Mouse (Mus musculus) kidney, embryonic 16.5 days (tissue): Measurements from ENCODE around the gene Ptch2. TPM values are rescaled to one million over a fixed set of nuclear protein-coding genes. Genes with fewer than 3 reads are reported as not detected.

Experiments used
- ATAC-seq: fragments of 200-750 bp; cut with Nextera tagmentation; 2 replicates; pipeline ENCODE4 v1.8.0; 2017; ENCODE audit warnings: moderate TSS enrichment; ENCODE audit not compliant: low FRiP score, low TSS enrichment
- H3K27ac ChIP-seq: fragments of 300-500 bp; sonication (generic); 2 replicates; pipeline ENCODE4 v1.5.1; 2014; ENCODE audit warnings: low read length
- H3K27me3 ChIP-seq: fragments of 300-500 bp; sonication (generic); 2 replicates; pipeline ENCODE4 v1.6.1; 2014; ENCODE audit warnings: low read length, control low read depth, mixed read lengths; ENCODE audit not compliant: insufficient read depth
- H3K36me3 ChIP-seq: fragments of 300-500 bp; sonication (generic); 2 replicates; pipeline ENCODE4 v1.6.1; 2014; ENCODE audit warnings: low read length, control low read depth, mixed read lengths; ENCODE audit not compliant: insufficient read depth
- H3K4me1 ChIP-seq: fragments of 300-500 bp; sonication (generic); 2 replicates; pipeline ENCODE4 v1.6.1; 2014; ENCODE audit warnings: low read length, control low read depth, mixed read lengths; ENCODE audit not compliant: insufficient read depth
- H3K4me2 ChIP-seq: fragments of 300-500 bp; sonication (generic); replicated peaks from 2 replicates; pipeline ENCODE4 v1.6.1; 2014; ENCODE audit warnings: low read depth, low read length
- H3K4me3 ChIP-seq: fragments of 300-500 bp; sonication (generic); 2 replicates; pipeline ENCODE4 v1.5.1; 2014; ENCODE audit warnings: mild to moderate bottlenecking, low read length
- H3K9ac ChIP-seq: fragments of 300-500 bp; sonication (generic); replicated peaks from 2 replicates; pipeline ENCODE4 v1.6.1; 2014; ENCODE audit warnings: low read length
- H3K9me3 ChIP-seq: fragments of 300-500 bp; sonication (generic); 2 replicates; pipeline ENCODE4 v1.6.1; 2016; ENCODE audit warnings: low read length, control low read depth
- WGBS: fragments of 180-500 bp; shearing (Covaris S2); extraction: QIAGEN DNeasy Blood & Tissue Kit; methylation state at CpG from one replicate; pipeline ENCODE4 v1.1.7; 2014; 5-methylcytosine and 5-hydroxymethylcytosine counted together
- polyA plus RNA-seq: library from polyadenylated mRNA; unstranded; fragments of >200 nt; fragmentation: Nextera tagmentation; extraction: Ambion mirVana; gene quantifications from 2 replicates; pipeline ENCODE4 v1.2.1, GENCODE M21; 2015

The Ptch2 gene
- polyA plus RNA-seq, 1 experiment from 2014 or later: 8.8 TPM

DNA sequence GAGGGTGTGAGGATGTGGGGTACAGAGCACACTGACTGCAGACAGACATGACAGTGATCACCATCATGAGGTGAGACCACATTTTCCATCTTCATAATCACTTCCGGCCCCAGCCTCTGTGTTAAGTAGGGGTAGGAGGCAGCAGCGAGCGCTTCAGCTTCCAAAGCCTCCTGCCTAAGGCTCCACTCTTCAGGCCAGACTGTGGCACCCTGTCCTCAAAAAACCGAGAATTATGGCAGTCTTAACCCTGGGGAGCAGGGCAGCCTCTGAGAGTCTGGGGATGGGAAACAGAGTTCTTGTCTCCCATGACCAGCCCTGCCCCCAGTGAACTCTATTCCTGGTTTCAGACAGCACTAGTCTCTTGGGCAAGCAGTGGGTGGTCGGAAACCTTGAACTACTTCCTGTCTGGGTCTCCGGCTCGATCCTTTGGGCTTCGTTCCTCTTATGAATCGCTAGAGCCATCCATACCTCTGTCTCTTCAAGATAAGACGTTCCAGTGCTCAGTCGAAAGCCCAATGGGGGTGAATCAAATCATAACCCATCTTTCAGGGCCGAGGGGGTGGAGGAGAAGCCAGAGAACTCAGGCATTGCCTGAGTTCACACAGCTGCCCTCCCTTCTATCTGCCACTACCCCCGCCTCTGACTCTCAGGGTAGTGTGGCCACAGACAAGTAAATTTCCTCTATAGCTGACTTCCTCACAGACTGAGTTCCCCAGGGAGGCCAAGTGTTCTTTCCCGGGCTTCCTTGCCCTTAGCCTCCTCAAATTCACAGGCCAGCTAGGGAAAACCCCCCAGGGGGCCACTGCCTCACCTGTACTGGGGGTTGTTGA is 28.9 kb downstream of the Ptch2 start:
- Histone ChIP-seq H3K36me3 (peaks cover 9% of the 10 kb centered on the region; the same call in 1 of the 2 replicates), H3K9ac (peak overlapping the region; percentile 23), H3K4me2 (peak overlapping the region; percentile 1; the same call in 1 of the 2 replicates), H3K27ac (peak overlapping the region; percentile 93), H3K4me1 (peaks cover 31% of the 10 kb centered on the region), H3K4me3 (no peak overlapping the region), H3K9me3 (no peaks in the 10 kb centered on the region), H3K27me3 (no peaks in the 10 kb centered on the region)
- WGBS: 45% methylated on average over 14 of the region's 14 CpGs
- no peak for ATAC-seq

DNA sequence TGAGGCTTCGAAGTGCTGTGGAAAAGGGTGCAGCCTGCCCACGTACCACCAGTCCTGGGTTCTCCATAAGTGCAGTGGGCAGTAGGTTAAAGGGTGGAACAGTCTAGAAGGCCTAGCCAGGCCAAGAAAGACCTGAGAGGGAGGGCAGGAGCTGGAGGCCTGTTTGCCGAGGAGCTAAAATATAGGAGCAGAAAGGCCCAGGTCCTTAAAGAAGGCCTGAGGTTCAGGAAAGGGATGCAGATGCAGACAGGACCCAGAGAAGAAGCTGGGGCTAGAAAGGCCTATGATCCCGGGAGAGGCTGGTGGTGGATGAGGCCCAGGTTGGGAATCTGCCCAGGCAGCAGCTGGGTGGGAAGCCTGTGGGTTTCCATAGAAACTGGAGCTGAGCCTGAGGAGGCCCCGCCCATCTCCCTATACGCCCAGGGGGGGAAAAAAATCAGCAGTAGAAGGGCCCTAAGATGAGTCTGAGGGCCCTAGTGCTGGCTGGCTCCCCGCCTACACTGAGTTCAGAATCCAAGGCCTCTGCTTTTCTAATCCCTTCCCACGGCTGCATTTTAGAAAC is 29.6 kb downstream of the Ptch2 start, which contains the start of gene Btbd19:
Gene Btbd19, minus strand, starts transcription at position 378 of the 562 bp plus-strand sequence.
- peak within 1 kb of the TSS; percentile 8 for H3K4me2 ChIP-seq
- H3K4me3 ChIP-seq: no peak within 1 kb of the TSS
- peak within 1 kb of the TSS; percentile 23 for H3K9ac ChIP-seq
- peaks cover 28% of the 10 kb centered on the region for H3K4me1 ChIP-seq
- no peaks in the 10 kb centered on the region for H3K27me3 ChIP-seq
- ATAC-seq: peak; percentile 24; the same call in 1 of the 2 replicates
- H3K27ac ChIP-seq: peak within 1 kb of the TSS; percentile 93
- H3K9me3 ChIP-seq: no peaks in the 10 kb centered on the region
- H3K36me3 ChIP-seq: peaks cover 9% of the 10 kb centered on the region; the same call in 1 of the 2 replicates
- WGBS: 28% methylated on average over 8 of the region's 8 CpGs

DNA sequence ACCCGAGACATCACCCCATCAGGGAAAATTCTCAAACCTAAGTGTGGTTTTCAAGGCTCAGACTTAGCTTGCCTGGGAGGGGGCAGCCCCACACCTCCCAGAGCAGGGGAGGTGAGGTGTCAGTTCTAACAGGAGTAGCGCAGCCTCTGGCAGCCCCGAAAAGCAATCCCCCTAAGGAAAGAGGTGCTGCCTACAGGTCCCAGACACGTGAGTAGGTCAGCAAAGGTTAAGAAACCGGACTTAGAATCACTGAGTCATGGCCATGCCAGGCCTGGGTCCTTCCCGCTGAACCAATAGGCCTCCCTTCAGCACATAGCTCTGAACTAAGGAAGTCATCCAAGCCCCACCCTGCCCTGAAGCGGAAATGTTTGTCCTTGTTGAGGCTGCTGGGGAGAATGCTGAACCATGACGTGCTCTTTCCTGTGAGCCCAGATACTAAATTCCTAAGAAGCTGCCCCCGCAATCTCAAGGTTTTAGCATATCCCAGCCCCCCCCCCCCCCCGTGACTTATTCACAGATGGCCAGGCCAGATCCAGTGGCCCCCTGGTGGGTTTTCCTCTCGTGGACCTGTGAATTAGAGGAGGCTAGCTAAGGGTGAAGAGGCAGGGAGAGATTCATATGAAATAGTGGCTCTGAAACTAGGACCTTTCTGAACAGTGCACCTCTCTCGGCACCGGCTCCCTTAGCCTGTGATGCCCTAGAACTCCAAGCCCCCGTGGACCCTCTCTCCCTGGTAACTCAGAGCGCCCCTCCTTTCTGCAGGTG is 30.2 kb downstream of the Ptch2 start:
- Histone ChIP-seq H3K9me3 (no peaks in the 10 kb centered on the region), H3K4me1 (peaks cover 28% of the 10 kb centered on the region), H3K36me3 (peaks cover 9% of the 10 kb centered on the region; the same call in 1 of the 2 replicates), H3K9ac (peak overlapping the region; percentile 23), H3K27ac (peak overlapping the region; percentile 93), H3K4me3 (no peak overlapping the region), H3K4me2 (peak overlapping the region; percentile 8), H3K27me3 (no peaks in the 10 kb centered on the region)
- peak; percentile 82 for ATAC-seq
- 31% methylated on average over 15 of the region's 15 CpGs for WGBS

DNA sequence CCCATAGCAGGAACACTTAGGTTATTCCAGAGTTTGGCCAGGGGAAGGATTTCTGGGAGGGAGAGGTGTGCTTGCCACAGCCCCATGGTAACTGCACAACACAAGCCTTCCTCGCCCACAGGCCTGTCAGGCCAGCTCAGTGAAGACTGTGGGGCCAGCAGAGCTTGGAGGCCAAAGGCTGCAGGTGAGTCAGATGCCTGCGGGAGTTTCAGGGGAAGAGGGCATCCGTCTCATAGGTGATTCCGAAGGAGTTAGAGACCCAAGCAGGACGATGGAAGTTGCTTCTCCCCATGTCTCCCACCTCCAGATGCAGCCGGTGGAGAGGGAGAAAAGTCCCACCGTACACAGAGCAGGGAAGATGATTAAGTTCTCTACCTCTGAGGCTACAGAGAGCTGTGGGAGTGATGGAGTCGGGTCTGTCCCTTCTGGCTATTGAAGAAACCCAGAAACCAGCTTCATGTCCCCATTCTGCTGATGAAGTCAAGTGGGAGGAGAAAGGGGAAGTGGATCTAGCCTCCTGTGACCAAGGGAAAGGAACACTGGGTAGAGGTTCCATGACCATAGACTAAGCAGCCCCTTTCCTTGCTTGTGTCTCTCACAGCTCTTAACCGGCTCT is 30.9 kb downstream of the Ptch2 start, which contains the start of gene Tctex1d4:
Gene Tctex1d4, plus strand, starts transcription at position 120 of the 616 bp plus-strand sequence.
- Histone ChIP-seq H3K27ac (peak within 1 kb of the TSS; percentile 93), H3K36me3 (peaks cover 9% of the 10 kb centered on the region; the same call in 1 of the 2 replicates), H3K9ac (peak within 1 kb of the TSS; percentile 23), H3K4me1 (peaks cover 25% of the 10 kb centered on the region), H3K27me3 (0 out of 2 replicates have a peak, but pooled peaks cover under 1% of the 10 kb centered on the region), H3K4me3 (no peak within 1 kb of the TSS), H3K4me2 (peak within 1 kb of the TSS; percentile 8), H3K9me3 (no peaks in the 10 kb centered on the region)
- WGBS: 75% methylated on average over 9 of the region's 9 CpGs
- no peak for ATAC-seq

DNA sequence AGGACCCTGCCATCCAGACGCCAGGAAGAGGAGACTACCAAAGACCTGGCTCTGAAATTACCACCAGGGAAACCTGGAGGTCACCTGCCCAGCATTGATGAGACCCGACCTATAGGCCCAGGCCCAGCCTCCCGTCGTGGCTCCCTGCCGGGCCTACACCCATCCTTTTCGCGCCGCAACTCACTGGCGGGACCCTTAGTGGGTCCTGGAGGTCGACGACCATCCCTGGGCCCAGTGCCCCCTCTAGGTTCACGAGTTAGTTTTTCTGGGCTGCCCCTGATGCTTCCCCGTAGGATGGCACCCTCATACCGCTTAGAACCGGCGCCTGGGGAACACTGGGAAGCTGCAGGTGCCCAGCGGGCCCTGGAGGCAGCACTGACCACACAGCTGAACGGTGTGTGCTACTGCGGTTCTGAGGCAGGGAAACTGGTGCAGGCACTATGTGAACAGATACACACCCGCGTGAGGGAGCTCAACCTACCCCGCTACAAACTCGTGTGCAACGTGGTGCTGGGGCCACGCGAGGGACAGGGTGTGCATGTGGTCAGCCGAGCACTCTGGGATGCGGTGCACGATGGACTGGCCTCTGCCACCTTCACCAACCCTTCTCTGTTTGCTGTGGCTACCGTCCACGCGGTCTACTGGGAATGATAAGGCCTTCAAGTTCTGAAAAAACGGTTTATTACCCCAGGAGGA is 32.3 kb downstream of the Ptch2 start:
- no peak overlapping the region for H3K4me3 ChIP-seq
- H3K27me3 ChIP-seq: peaks cover 15% of the 10 kb centered on the region
- no peaks in the 10 kb centered on the region for H3K9me3 ChIP-seq
- peaks cover 9% of the 10 kb centered on the region; the same call in 1 of the 2 replicates for H3K36me3 ChIP-seq
- no peak overlapping the region for H3K9ac ChIP-seq
- H3K4me1 ChIP-seq: peaks cover 36% of the 10 kb centered on the region
- no peak overlapping the region for H3K27ac ChIP-seq
- ATAC-seq: no peak
- 90% methylated on average over 33 of the region's 33 CpGs for WGBS
- H3K4me2 ChIP-seq: no peak overlapping the region

DNA sequence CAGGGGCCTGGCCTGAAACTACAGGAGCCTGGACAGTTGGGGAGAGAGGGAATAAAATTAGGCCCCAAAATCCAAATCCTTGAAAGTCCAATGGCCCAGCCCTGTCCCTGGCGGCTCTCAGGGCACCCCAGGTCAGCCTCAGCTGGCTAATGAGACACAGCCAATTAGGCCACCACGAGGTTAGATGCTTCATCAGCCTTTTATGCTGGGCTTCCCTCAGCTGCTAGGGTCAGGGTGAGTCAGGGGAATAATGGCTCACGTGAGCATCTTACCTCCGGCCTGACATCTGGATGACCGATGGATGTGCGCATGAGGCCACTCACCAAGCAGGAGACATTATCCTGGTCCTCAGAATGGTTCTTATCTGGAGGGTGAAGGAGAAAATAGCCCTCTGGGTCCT is 34.9 kb downstream of the Ptch2 start:
- peaks cover 15% of the 10 kb centered on the region for H3K27me3 ChIP-seq
- H3K4me1 ChIP-seq: peaks cover 23% of the 10 kb centered on the region
- H3K36me3 ChIP-seq: peaks cover 9% of the 10 kb centered on the region; the same call in 1 of the 2 replicates
- H3K9ac ChIP-seq: no peak overlapping the region
- H3K27ac ChIP-seq: no peak overlapping the region
- H3K4me2 ChIP-seq: no peak overlapping the region
- no peak for ATAC-seq
- 78% methylated on average over 6 of the region's 6 CpGs for WGBS
- no peaks in the 10 kb centered on the region for H3K9me3 ChIP-seq
- H3K4me3 ChIP-seq: no peak overlapping the region

DNA sequence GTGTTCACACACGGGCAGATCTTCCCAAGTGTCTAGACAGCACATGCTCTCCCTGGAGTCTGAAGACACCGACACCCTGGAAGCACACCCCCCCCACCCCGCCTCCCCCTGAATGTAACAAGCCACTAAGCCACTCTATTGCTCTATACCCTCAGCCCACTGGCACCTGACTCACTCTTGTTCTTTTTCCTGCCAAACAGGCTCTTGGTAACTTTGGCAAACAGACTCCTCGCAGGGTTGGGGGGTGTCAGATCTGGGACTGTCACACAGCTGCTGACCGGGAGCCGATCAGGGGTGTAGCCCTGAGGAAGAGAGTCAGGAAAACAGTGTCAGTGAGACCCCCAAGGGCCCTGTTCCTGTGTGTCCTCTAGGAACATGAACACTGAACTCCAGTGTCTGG is 35.3 kb downstream of the Ptch2 start:
- H3K36me3 ChIP-seq: peaks cover 9% of the 10 kb centered on the region; the same call in 1 of the 2 replicates
- H3K9me3 ChIP-seq: no peaks in the 10 kb centered on the region
- H3K4me2 ChIP-seq: no peak overlapping the region
- peaks cover 15% of the 10 kb centered on the region for H3K27me3 ChIP-seq
- no peak overlapping the region for H3K27ac ChIP-seq
- H3K4me3 ChIP-seq: no peak overlapping the region
- no peak overlapping the region for H3K9ac ChIP-seq
- H3K4me1 ChIP-seq: peaks cover 19% of the 10 kb centered on the region
- 88% methylated on average over 6 of the region's 6 CpGs for WGBS
- ATAC-seq: no peak

DNA sequence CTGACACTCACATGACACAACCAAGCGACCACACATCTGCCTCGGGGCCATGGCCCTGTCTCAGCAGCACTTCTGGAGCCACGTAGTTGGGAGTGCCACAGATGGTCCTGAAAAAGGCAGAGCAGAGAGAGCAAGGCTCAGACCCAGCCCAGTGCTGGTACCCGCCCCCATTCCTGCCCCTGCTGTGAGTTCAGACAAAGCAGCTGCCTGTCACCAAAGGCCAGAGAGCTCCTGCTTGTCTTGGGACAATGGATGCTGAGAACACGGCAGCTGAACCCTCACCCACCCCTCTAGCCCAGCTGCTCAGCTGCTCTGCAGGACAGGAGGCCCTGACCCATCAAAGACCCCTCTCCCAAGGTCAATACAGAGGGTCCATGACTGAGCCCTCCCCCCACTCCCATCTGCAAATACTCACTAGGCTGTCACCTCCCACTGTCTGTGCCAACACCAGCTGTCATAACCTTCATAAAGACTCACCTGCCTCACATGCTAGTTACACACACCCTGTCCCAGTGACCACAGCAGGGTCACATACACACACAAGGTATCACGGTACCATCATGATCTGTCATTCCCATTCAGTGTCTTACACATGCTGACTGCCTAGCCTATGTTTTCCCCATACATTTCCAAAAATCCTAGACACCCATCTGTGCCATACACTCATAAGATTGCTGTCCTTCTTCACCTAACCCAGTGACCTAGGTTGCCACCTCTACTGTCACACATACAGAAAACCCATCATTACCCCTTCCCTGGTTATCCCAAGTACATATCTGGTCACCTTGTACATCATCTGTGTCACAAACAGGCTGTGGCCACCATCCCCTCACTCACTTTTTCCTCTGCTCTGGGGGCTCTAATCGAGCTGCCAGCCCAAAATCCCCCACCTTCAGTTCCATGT is 36.3 kb downstream of the Ptch2 start:
- Histone ChIP-seq H3K4me1 (peaks cover 15% of the 10 kb centered on the region), H3K27me3 (peaks cover 15% of the 10 kb centered on the region), H3K27ac (no peak overlapping the region), H3K36me3 (peaks cover 9% of the 10 kb centered on the region; the same call in 1 of the 2 replicates), H3K9ac (peak overlapping the region; percentile 87; the same call in 1 of the 2 replicates), H3K4me3 (peak overlapping the region; percentile 77), H3K9me3 (no peaks in the 10 kb centered on the region), H3K4me2 (peak overlapping the region; percentile 98; the same call in 1 of the 2 replicates)
- no peak for ATAC-seq
- 38% methylated on average over 7 of the region's 7 CpGs for WGBS
